Mouse (Mus musculus) megakaryocyte progenitor cell, adult 5-6 weeks (primary cell): Measurements from ENCODE around the gene Hmgxb4. TPM values are rescaled to one million over a fixed set of nuclear protein-coding genes. Genes with fewer than 3 reads are reported as not detected.
"Not testable (repeated sequence)": the region's sequence is repeated elsewhere in the genome, so short reads cannot be mapped to it uniquely, and the experiment has no call there.

Experiments used
- ATAC-seq: replicated peaks from 2 replicates; pipeline ENCODE4 v1.8.0; 2016; ENCODE audit warnings: mild to moderate bottlenecking, moderate TSS enrichment, inconsistent platforms; ENCODE audit not compliant: poor library complexity
- total RNA-seq, 2 experiments: library from RNA; stranded (forward) in 1 of 2; stranded (reverse) in 1 of 2; fragments of 157-497, 149-512 nt in 1 of 2; fragments of 200-1000 nt in 1 of 2; gene quantifications; 2 replicates each; pipeline versions ENCODE4 v1.2.3 to v1.2.4; 2015 to 2017

Hmgxb4 gene
- total RNA-seq (2015), result 33.8 and 42.0 TPM in 2 replicates
- 70.8 and 74.8 TPM in 2 replicates for total RNA-seq (2017)

GRCm38 (mm10) chr8:74993081-74993474 is at the start of gene Hmgxb4:
Gene Hmgxb4, plus strand, starts transcription at chr8:74993356.
- ATAC-seq, result peak; percentile 3; the same call in 1 of the 2 replicates

- ATAC-seq, result peak; percentile 80
Measured at GRCm38 (mm10) chr8:74949445-74949844, 43.7 kb upstream of the Hmgxb4 start.

GRCm38 (mm10) chr8:74963983-74964382 is 29.2 kb upstream of the Hmgxb4 start:
- no peak for ATAC-seq

GRCm38 (mm10) chr8:74970286-74970685 is 22.9 kb upstream of the Hmgxb4 start:
- not testable (repeated sequence) for ATAC-seq

- no peak for ATAC-seq
Measured at GRCm38 (mm10) chr8:74971636-74972035, 21.5 kb upstream of the Hmgxb4 start.

GRCm38 (mm10) chr8:74972322-74972883 is 20.8 kb upstream of the Hmgxb4 start:
- peak; percentile 57; the same call in 1 of the 2 replicates for ATAC-seq

- no peak for ATAC-seq
Measured at GRCm38 (mm10) chr8:74973121-74973869, 19.9 kb upstream of the Hmgxb4 start.

GRCm38 (mm10) chr8:74973904-74974303 is 19.3 kb upstream of the Hmgxb4 start:
- no peak for ATAC-seq

- ATAC-seq, result peak; percentile 80
Measured at GRCm38 (mm10) chr8:74977427-74977826, 15.7 kb upstream of the Hmgxb4 start.

GRCm38 (mm10) chr8:74980060-74980710 is 13.0 kb upstream of the Hmgxb4 start:
- peak; percentile 65 for ATAC-seq

GRCm38 (mm10) chr8:74980711-74981062 is 12.5 kb upstream of the Hmgxb4 start:
- peak; percentile 84 for ATAC-seq

- ATAC-seq, result no peak
Measured at GRCm38 (mm10) chr8:74981809-74982208, 11.3 kb upstream of the Hmgxb4 start.

- no peak for ATAC-seq
Measured at GRCm38 (mm10) chr8:74987436-74987835, 5.7 kb upstream of the Hmgxb4 start.

- ATAC-seq, result no peak
Measured at GRCm38 (mm10) chr8:74990021-74990420, 3.1 kb upstream of the Hmgxb4 start.

GRCm38 (mm10) chr8:74993475-74994451 is 607 bp downstream of the Hmgxb4 start:
- ATAC-seq, result peak; percentile 96

GRCm38 (mm10) chr8:74994540-74994939 is 1.4 kb downstream of the Hmgxb4 start:
- 0 out of 2 replicates have a peak, but pooled peaks have one; percentile 20 for ATAC-seq

GRCm38 (mm10) chr8:75000431-75000830 is 7.3 kb downstream of the Hmgxb4 start:
- ATAC-seq, result peak; percentile 46

- ATAC-seq, result no peak
Measured at GRCm38 (mm10) chr8:75008826-75009225, 15.7 kb downstream of the Hmgxb4 start.

- ATAC-seq, result no peak
Measured at GRCm38 (mm10) chr8:75013557-75013956, 20.4 kb downstream of the Hmgxb4 start.

GRCm38 (mm10) chr8:75013964-75014363 is 20.8 kb downstream of the Hmgxb4 start:
- ATAC-seq, result no peak

- ATAC-seq, result peak; percentile 91
Measured at GRCm38 (mm10) chr8:75015981-75016380, 22.8 kb downstream of the Hmgxb4 start.
